Mouse (Mus musculus) myocyte (in vitro differentiated cells): ENCODE data around the gene Tmcc3. TPM values are rescaled to one million over a fixed set of nuclear protein-coding genes. Genes with fewer than 3 reads are reported as not detected.

Experiments used
- H3K27me3 ChIP-seq: one replicate; pipeline ENCODE4 v1.6.1; 2011; ENCODE audit not compliant: control insufficient read depth, insufficient read depth, insufficient read length
- H3K36me3 ChIP-seq: one replicate; pipeline ENCODE4 v1.6.1; 2011; ENCODE audit not compliant: control insufficient read depth, insufficient read depth
- H3K4me2 ChIP-seq: one replicate; pipeline ENCODE4 v1.6.1; 2011; ENCODE audit warnings: low read depth, control low read depth
- H3K4me3 ChIP-seq: one replicate; pipeline ENCODE4 v1.5.1; 2011; ENCODE audit warnings: mild to moderate bottlenecking, control low read depth, moderate library complexity
- H3K79me2 ChIP-seq: one replicate; pipeline ENCODE4 v1.6.1; 2011; ENCODE audit not compliant: control insufficient read depth, insufficient read depth
- H3ac ChIP-seq: one replicate; pipeline ENCODE4 v1.6.1; 2011; ENCODE audit not compliant: control insufficient read depth, insufficient read length
- CEBPB ChIP-seq: IDR thresholded peaks from 2 replicates; pipeline ENCODE4 v1.6.1; 2011; ENCODE audit warnings: mild to moderate bottlenecking, moderate library complexity; ENCODE audit not compliant: poor library complexity, insufficient read depth, severe bottlenecking
- E2F4 ChIP-seq: IDR thresholded peaks from one replicate; pipeline ENCODE4 v1.6.1; 2011; ENCODE audit warnings: mild to moderate bottlenecking, control low read depth, moderate library complexity; ENCODE audit not compliant: insufficient read depth
- MAX ChIP-seq: IDR thresholded peaks from one replicate; pipeline ENCODE4 v1.6.1; 2011; ENCODE audit warnings: low read depth, mild to moderate bottlenecking, control low read depth
- MYOD1 ChIP-seq, 3 experiments: IDR thresholded peaks; one replicate each; pipeline ENCODE4 v1.6.1; 2011; ENCODE audit warnings: control low read depth in 2 of 3, low read depth in 2 of 3, mild to moderate bottlenecking in 2 of 3, moderate library complexity in 1 of 3; ENCODE audit not compliant: insufficient read length in 2 of 3, control insufficient read depth in 1 of 3
- MYOG ChIP-seq, 3 experiments: IDR thresholded peaks; one replicate each; pipeline ENCODE4 v1.6.1; 2011; ENCODE audit warnings: control low read depth in 2 of 3, low read depth in 2 of 3, mild to moderate bottlenecking in 2 of 3; ENCODE audit not compliant: insufficient read length in 2 of 3, control insufficient read depth in 1 of 3, insufficient read depth in 1 of 3
- POLR2A ChIP-seq: IDR thresholded peaks from one replicate; pipeline ENCODE4 v1.6.1; 2011; ENCODE audit warnings: low read depth, mild to moderate bottlenecking, control low read depth, moderate library complexity; ENCODE audit not compliant: insufficient read length
- POLR2AphosphoS2 ChIP-seq: IDR thresholded peaks from one replicate; pipeline ENCODE4 v1.6.1; 2011; ENCODE audit warnings: low read depth, control low read depth; ENCODE audit not compliant: insufficient read length
- REST ChIP-seq: IDR thresholded peaks from one replicate; pipeline ENCODE4 v1.6.1; 2011; ENCODE audit warnings: mild to moderate bottlenecking, control low read depth, moderate library complexity; ENCODE audit not compliant: insufficient read depth, insufficient read length
- SRF ChIP-seq: IDR thresholded peaks from one replicate; pipeline ENCODE4 v1.6.1; 2011; ENCODE audit warnings: low read depth; ENCODE audit not compliant: control insufficient read depth, insufficient read length
- TCF12 ChIP-seq: IDR thresholded peaks from one replicate; pipeline ENCODE4 v1.6.1; 2011; ENCODE audit warnings: mild to moderate bottlenecking, control low read depth; ENCODE audit not compliant: poor library complexity, insufficient read depth, severe bottlenecking
- TCF3 ChIP-seq: IDR thresholded peaks from one replicate; pipeline ENCODE4 v1.6.1; 2011; ENCODE audit warnings: low read depth, control low read depth; ENCODE audit not compliant: insufficient read length
- USF1 ChIP-seq: IDR thresholded peaks from one replicate; pipeline ENCODE4 v1.6.1; 2011; ENCODE audit warnings: low read depth, mild to moderate bottlenecking, control low read depth, moderate library complexity
- polyA plus RNA-seq: library from polyadenylated mRNA; unstranded; fragments of >200 nt; fragmentation: generic; extraction: Trizol; gene quantifications from one replicate; pipeline ENCODE4 v1.2.1, GENCODE M21; 2012; ENCODE audit warnings: missing spikeins

Tmcc3 gene
- polyA plus RNA-seq, 1 experiment, result 16.6 TPM

- Histone ChIP-seq H3K4me2 (no peak overlapping the region), H3ac (no peak overlapping the region), H3K27me3 (no peaks in the 10 kb centered on the region), H3K79me2 (no peaks in the 10 kb centered on the region), H3K36me3 (no peaks in the 10 kb centered on the region), H3K4me3 (no peak overlapping the region)
- TF ChIP-seq POLR2A, result no peak
- TF ChIP-seq MAX, result no peak
- TF ChIP-seq MYOG (IDR thresholded peaks at IDR 0.05; ENCODE audit: control insufficient read depth in 1 of 3, insufficient read depth in 1 of 3, insufficient read length in 2 of 3, low read depth in 2 of 3), result no peak
- no peak for TF ChIP-seq SRF
- TF ChIP-seq USF1, result no peak
- no peak for TF ChIP-seq POLR2AphosphoS2
- TF ChIP-seq E2F4, result no peak
Observed at GRCm38 (mm10) chr10:94632245-94632644, 320.5 kb downstream of the Tmcc3 start.

- no peaks in the 10 kb centered on the region for H3K79me2 ChIP-seq
- H3ac ChIP-seq, result no peak overlapping the region
- no peaks in the 10 kb centered on the region for H3K27me3 ChIP-seq
- H3K4me2 ChIP-seq, result no peak overlapping the region
- no peaks in the 10 kb centered on the region for H3K36me3 ChIP-seq
- H3K4me3 ChIP-seq, result no peak overlapping the region
- TF ChIP-seq MYOG (IDR thresholded peaks at IDR 0.05; ENCODE audit: control insufficient read depth in 1 of 3, insufficient read depth in 1 of 3, insufficient read length in 2 of 3, low read depth in 2 of 3) (no peak), POLR2A (no peak), E2F4 (no peak), CEBPB (no peak), TCF12 (no peak), POLR2AphosphoS2 (no peak), REST (no peak), SRF (no peak), MYOD1 (IDR thresholded peaks at IDR 0.05; ENCODE audit: control insufficient read depth in 1 of 3, insufficient read length in 2 of 3, low read depth in 2 of 3) (no peak), TCF3 (no peak), USF1 (no peak), MAX (no peak)
Observed at GRCm38 (mm10) chr10:94638599-94638998, 326.9 kb downstream of the Tmcc3 start.

GRCm38 (mm10) chr10:94639281-94639680, 327.5 kb downstream of the Tmcc3 start:
- Histone ChIP-seq H3ac (no peak overlapping the region), H3K4me2 (no peak overlapping the region), H3K36me3 (no peaks in the 10 kb centered on the region), H3K4me3 (no peak overlapping the region), H3K79me2 (no peaks in the 10 kb centered on the region), H3K27me3 (no peaks in the 10 kb centered on the region)
- TF ChIP-seq POLR2A (no peak), SRF (no peak), CEBPB (no peak), REST (no peak), MAX (no peak), TCF3 (no peak), POLR2AphosphoS2 (no peak), MYOG (IDR thresholded peaks at IDR 0.05; ENCODE audit: control insufficient read depth in 1 of 3, insufficient read depth in 1 of 3, insufficient read length in 2 of 3, low read depth in 2 of 3) (no peak)

- Histone ChIP-seq H3K27me3 (no peaks in the 10 kb centered on the region), H3K4me3 (no peak overlapping the region), H3K36me3 (no peaks in the 10 kb centered on the region), H3K4me2 (no peak overlapping the region), H3K79me2 (no peaks in the 10 kb centered on the region), H3ac (no peak overlapping the region)
- no peak for TF ChIP-seq SRF
- TF ChIP-seq E2F4, result no peak
- no peak for TF ChIP-seq USF1
- no peak for TF ChIP-seq POLR2AphosphoS2
- no peak for TF ChIP-seq TCF3
- no peak for TF ChIP-seq REST
- no peak for TF ChIP-seq CEBPB
- TF ChIP-seq MYOD1 (IDR thresholded peaks at IDR 0.05; ENCODE audit: control insufficient read depth in 1 of 3, insufficient read length in 2 of 3, low read depth in 2 of 3), result no peak
- TF ChIP-seq MAX, result no peak
- TF ChIP-seq TCF12, result no peak
- TF ChIP-seq POLR2A, result no peak
Observed at GRCm38 (mm10) chr10:94640067-94640466, 328.3 kb downstream of the Tmcc3 start.

Other genes starting within 250 kb of the Tmcc3 start
- gene Nr2c1, start 163.9 kb upstream of the Tmcc3 start, polyA plus RNA-seq, result 8.4 TPM
- gene Ndufa12, start 113.2 kb upstream of the Tmcc3 start, polyA plus RNA-seq, result 406 TPM
- gene Gm4792, start 13.2 kb upstream of the Tmcc3 start, polyA plus RNA-seq, result not detected